Mouse (Mus musculus): ENCODE data around the gene Hmg20a. TPM values are rescaled to one million over a fixed set of nuclear protein-coding genes. Genes with fewer than 3 reads are reported as not detected.

The Hmg20a gene
- polyA plus RNA-seq, 2 experiments: 9.5 to 9.6 TPM

DNA sequence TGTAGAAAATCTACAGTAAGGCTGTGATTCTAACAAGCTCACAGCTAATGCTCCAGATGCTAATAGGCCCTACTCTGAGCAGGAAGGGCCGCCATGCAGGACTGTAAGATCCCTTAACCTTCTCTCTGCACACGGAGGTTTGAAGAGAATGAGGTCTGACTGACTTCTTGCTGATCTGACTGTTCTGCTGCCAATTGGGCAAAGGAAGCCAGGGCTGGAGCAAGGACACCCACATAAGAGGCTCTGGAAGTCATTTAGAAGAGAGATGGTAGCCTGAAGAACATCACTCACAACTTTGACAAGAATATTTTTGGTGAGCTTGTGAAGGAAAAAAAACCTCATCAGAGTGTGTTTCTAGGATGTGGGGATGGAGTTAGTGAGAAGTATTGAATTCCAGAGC, 51.2 kb downstream of the Hmg20a start:
- Histone ChIP-seq H3K4me2 (ENCODE audit: low read depth) (no peak overlapping the region), H3K9me3 (ENCODE audit: control insufficient read depth, low read length) (no peaks in the 10 kb centered on the region), H3K4me3 (ENCODE audit: insufficient read depth in 1 of 2, low read depth in 2 of 2, low read length in 2 of 2) (no peak overlapping the region), H3K36me3 (replicated peaks; ENCODE audit: control insufficient read depth, insufficient read depth, low read depth) (no peaks in the 10 kb centered on the region; the same call in 1 of the 2 replicates), H3K27ac (no peak overlapping the region), H3K9ac (replicated peaks) (no peak overlapping the region), H3K4me1 (replicated peaks; ENCODE audit: control insufficient read depth in 2 of 2, insufficient read depth in 2 of 2, low read length in 1 of 2) (peaks cover 0 to 8% of the 10 kb centered on the region in 2 experiments; a peak in 1 of 4 replicates), H3K27me3 (ENCODE audit: control insufficient read depth, insufficient read depth, low read length) (no peaks in the 10 kb centered on the region)
- DNase-seq (ENCODE audit: low read depth in 3 of 3, low spot score in 3 of 3): no peak
- ATAC-seq (ENCODE audit: insufficient read depth): no peak
- no peak for TF ChIP-seq EP300 (IDR thresholded peaks at IDR 0.05; ENCODE audit: low read depth)
- no peak for TF ChIP-seq CTCF (IDR thresholded peaks at IDR 0.05; ENCODE audit: low read depth)
- 46% methylated on average over 2 of the region's 2 CpGs for WGBS (ENCODE audit: insufficient replicate concordance)

DNA sequence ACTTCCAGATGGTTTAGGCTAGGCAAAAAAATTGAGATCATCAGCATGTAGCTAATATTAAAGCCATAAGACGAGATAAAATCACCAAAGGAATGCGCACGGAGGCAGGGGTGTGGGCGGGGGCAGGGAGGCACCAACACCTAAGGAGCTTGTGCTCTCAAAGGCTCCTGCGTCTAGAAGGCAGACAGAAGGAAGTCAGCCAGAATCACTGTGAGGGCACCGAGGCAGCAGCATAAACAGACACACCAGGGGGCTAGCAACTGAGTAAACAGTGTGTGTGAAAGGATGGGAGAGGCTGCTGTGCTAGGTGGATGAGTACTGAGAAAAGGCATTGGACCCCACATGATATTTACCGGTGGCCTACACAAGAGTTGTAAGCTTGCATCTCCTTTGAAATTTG, 51.9 kb downstream of the Hmg20a start:
- Histone ChIP-seq H3K27me3 (ENCODE audit: control insufficient read depth, insufficient read depth, low read length) (no peaks in the 10 kb centered on the region), H3K4me2 (ENCODE audit: low read depth) (no peak overlapping the region), H3K9ac (replicated peaks) (no peak overlapping the region), H3K36me3 (replicated peaks; ENCODE audit: control insufficient read depth, insufficient read depth, low read depth) (no peaks in the 10 kb centered on the region; the same call in 1 of the 2 replicates), H3K27ac (no peak overlapping the region), H3K4me3 (ENCODE audit: insufficient read depth in 1 of 2, low read depth in 2 of 2, low read length in 2 of 2) (no peak overlapping the region), H3K9me3 (ENCODE audit: control insufficient read depth, low read length) (no peaks in the 10 kb centered on the region), H3K4me1 (replicated peaks; ENCODE audit: control insufficient read depth in 2 of 2, insufficient read depth in 2 of 2, low read length in 1 of 2) (peaks cover 0 to 4% of the 10 kb centered on the region in 2 experiments; a peak in 1 of 4 replicates)
- DNase-seq (ENCODE audit: low read depth in 3 of 3, low spot score in 3 of 3) (no peak), ATAC-seq (ENCODE audit: insufficient read depth) (no peak)
- 52% methylated on average over 7 of the region's 7 CpGs for WGBS (ENCODE audit: insufficient replicate concordance)
- TF ChIP-seq EP300 (IDR thresholded peaks at IDR 0.05; ENCODE audit: low read depth) (no peak), CTCF (IDR thresholded peaks at IDR 0.05; ENCODE audit: low read depth) (no peak)

DNA sequence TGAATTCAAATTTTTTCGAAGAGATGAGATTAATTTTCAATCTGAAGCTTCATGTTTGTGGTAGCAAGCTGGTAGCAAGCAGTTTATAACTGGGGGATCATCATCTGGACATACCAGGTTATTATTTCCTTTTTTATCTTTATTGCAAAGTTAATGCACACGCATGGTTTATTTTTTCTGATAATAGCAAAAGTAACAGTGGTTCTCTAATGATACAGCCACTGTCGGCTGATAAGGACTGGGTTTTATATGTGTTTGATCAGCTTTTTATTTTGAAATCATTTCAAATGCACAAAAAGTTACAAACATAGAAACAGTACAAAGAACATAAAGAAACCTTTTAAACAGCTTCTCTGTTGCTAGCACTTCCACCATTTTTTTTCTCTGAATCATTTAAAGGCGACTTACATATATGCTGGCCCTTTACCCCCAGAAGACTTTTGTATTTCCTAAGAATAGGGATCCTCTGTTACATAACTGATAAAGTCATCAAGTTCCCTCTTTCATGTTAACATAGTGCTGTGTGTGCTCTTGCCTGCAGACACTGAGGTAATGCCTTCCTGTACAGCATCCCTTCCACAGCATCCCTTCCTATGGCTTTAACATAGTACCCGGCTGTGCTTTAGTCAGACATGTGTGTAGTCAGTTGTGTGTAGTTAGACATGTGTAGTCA, 60.7 kb downstream of the Hmg20a start:
- TF ChIP-seq CTCF (IDR thresholded peaks at IDR 0.05; ENCODE audit: low read depth) (no peak), EP300 (IDR thresholded peaks at IDR 0.05; ENCODE audit: low read depth) (no peak)
- no peak overlapping the region for H3K27ac ChIP-seq
- H3K4me3 ChIP-seq (ENCODE audit: insufficient read depth in 1 of 2, low read depth in 2 of 2, low read length in 2 of 2): no peak overlapping the region
- H3K4me2 ChIP-seq (ENCODE audit: low read depth): no peak overlapping the region
- H3K4me1 ChIP-seq (replicated peaks; ENCODE audit: control insufficient read depth in 2 of 2, insufficient read depth in 2 of 2, low read length in 1 of 2): no peaks in the 10 kb centered on the region
- H3K9me3 ChIP-seq (ENCODE audit: control insufficient read depth, low read length): no peaks in the 10 kb centered on the region
- no peak for ATAC-seq (ENCODE audit: insufficient read depth)
- H3K27me3 ChIP-seq (ENCODE audit: control insufficient read depth, insufficient read depth, low read length): no peaks in the 10 kb centered on the region
- H3K9ac ChIP-seq (replicated peaks): no peak overlapping the region
- no peak for DNase-seq (ENCODE audit: low read depth in 3 of 3, low spot score in 3 of 3)
- H3K36me3 ChIP-seq (replicated peaks; ENCODE audit: control insufficient read depth, insufficient read depth, low read depth): no peaks in the 10 kb centered on the region; the same call in 1 of the 2 replicates
- WGBS (ENCODE audit: insufficient replicate concordance): 58% methylated on average over 5 of the region's 5 CpGs

DNA sequence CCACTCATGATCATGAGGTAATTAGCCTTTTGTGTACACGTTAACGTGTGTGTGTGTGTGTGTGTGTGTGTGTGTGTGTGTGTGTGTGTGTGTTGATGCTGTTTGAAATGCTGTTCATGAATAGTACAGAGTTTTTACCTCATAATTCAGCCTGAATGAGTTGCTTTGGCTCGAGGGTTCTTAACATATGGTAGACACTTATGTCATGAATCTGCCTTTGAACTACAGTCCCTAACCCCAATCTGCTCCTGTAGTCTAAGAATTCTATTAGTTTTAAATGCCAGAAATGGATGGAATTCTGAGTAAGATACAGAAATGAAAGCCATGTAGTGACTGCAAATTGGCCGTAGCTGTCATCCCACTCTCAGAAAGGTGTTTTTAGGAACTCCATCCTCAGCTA, 64.2 kb downstream of the Hmg20a start:
- TF ChIP-seq EP300 (IDR thresholded peaks at IDR 0.05; ENCODE audit: low read depth): no peak
- TF ChIP-seq CTCF (IDR thresholded peaks at IDR 0.05; ENCODE audit: low read depth): no peak
- Histone ChIP-seq H3K27ac (no peak overlapping the region), H3K9ac (replicated peaks) (no peak overlapping the region), H3K4me2 (ENCODE audit: low read depth) (no peak overlapping the region), H3K36me3 (replicated peaks; ENCODE audit: control insufficient read depth, insufficient read depth, low read depth) (no peaks in the 10 kb centered on the region; the same call in 1 of the 2 replicates), H3K4me3 (ENCODE audit: insufficient read depth in 1 of 2, low read depth in 2 of 2, low read length in 2 of 2) (no peak overlapping the region), H3K4me1 (replicated peaks; ENCODE audit: control insufficient read depth in 2 of 2, insufficient read depth in 2 of 2, low read length in 1 of 2) (peaks cover 0 to 1% of the 10 kb centered on the region in 2 experiments; a peak in 1 of 4 replicates), H3K9me3 (ENCODE audit: control insufficient read depth, low read length) (no peaks in the 10 kb centered on the region), H3K27me3 (ENCODE audit: control insufficient read depth, insufficient read depth, low read length) (no peaks in the 10 kb centered on the region)
- DNase-seq (ENCODE audit: low read depth in 3 of 3, low spot score in 3 of 3) (no peak), ATAC-seq (ENCODE audit: insufficient read depth) (no peak)
- WGBS (ENCODE audit: insufficient replicate concordance): 77% methylated on average over 4 of the region's 4 CpGs

DNA sequence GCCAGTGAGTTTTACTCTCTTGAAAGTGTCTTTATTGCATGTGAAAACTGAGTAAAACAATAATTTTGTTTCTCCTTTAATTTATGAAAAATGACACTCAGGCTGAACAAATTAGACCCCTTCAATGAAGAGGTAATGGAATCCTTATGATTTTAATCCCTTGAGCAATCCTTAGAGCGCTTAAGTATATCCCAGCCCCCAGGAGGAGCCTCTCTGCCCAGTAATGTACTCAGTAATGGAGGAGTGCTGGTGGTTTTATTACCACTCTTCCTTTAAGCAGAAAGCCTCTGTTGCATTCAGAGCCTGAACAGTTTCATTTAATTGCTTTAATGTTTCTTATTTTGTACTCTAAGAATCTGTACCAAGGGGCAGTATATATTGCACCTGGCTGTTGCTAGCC, 67.0 kb downstream of the Hmg20a start:
- TF ChIP-seq CTCF (IDR thresholded peaks at IDR 0.05; ENCODE audit: low read depth) (no peak), EP300 (IDR thresholded peaks at IDR 0.05; ENCODE audit: low read depth) (no peak)
- ATAC-seq (ENCODE audit: insufficient read depth): no peak

More for the DNA sequence above, 67.0 kb downstream of the Hmg20a start:
- Histone ChIP-seq H3K9me3 (ENCODE audit: control insufficient read depth, low read length) (no peaks in the 10 kb centered on the region), H3K4me2 (ENCODE audit: low read depth) (no peak overlapping the region), H3K27ac (no peak overlapping the region), H3K4me3 (ENCODE audit: insufficient read depth in 1 of 2, low read depth in 2 of 2, low read length in 2 of 2) (no peak overlapping the region), H3K36me3 (replicated peaks; ENCODE audit: control insufficient read depth, insufficient read depth, low read depth) (peaks cover 1% of the 10 kb centered on the region), H3K27me3 (ENCODE audit: control insufficient read depth, insufficient read depth, low read length) (no peaks in the 10 kb centered on the region), H3K4me1 (replicated peaks; ENCODE audit: control insufficient read depth in 2 of 2, insufficient read depth in 2 of 2, low read length in 1 of 2) (peaks cover 0 to 2% of the 10 kb centered on the region in 2 experiments; a peak in 1 of 4 replicates), H3K9ac (replicated peaks) (no peak overlapping the region)
- 63% methylated on average over 1 of the region's 1 CpGs for WGBS (ENCODE audit: insufficient replicate concordance)
- no peak for DNase-seq (ENCODE audit: low read depth in 3 of 3, low spot score in 3 of 3)

All from liver, embryonic 14.5 days (tissue).